Mouse (Mus musculus) erythroblast, embryonic 14.5 days (primary cell): ENCODE measurements at regions not wholly inside any gene's neighbourhood (a gene's known extent, or its start where the extent isn't known, plus 50 kb on each side); places are given as distances from the start of the nearest gene placed in this dataset.

Experiments used
- GATA1 ChIP-seq: IDR thresholded peaks from 2 replicates; pipeline ENCODE4 v1.6.1; 2012; ENCODE audit warnings: low read length, inconsistent platforms, mixed read lengths
- TAL1 ChIP-seq: IDR thresholded peaks from 3 replicates; pipeline ENCODE4 v1.6.1; 2012; ENCODE audit warnings: low read length, inconsistent platforms, mixed read lengths

GRCm38 (mm10) chr3:60707139-60707538, 234.5 kb downstream of the Mbnl1 start:
- TF ChIP-seq GATA1, result no peak
- TF ChIP-seq TAL1, result no peak
